Mouse (Mus musculus) E14TG2a.4 (cell line): ENCODE data around the gene BC049762.

Experiments used
- H3K27me3 ChIP-seq: 2 replicates; pipeline ENCODE4 v1.6.1; 2014; ENCODE audit warnings: low read length, control low read depth; ENCODE audit not compliant: insufficient read depth
- H3K36me3 ChIP-seq: 2 replicates; pipeline ENCODE4 v1.6.1; 2014; ENCODE audit warnings: low read length, control low read depth; ENCODE audit not compliant: insufficient read depth
- H3K4me1 ChIP-seq: replicated peaks from 2 replicates; pipeline ENCODE4 v1.6.1; 2014; ENCODE audit warnings: low read depth, low read length, control low read depth
- H3K4me3 ChIP-seq: replicated peaks from 2 replicates; pipeline ENCODE4 v1.5.1; 2014; ENCODE audit warnings: mild to moderate bottlenecking, low read length
- H3K9me3 ChIP-seq: 2 replicates; pipeline ENCODE4 v1.6.1; 2014; ENCODE audit warnings: low read length, control low read depth
- CTCF ChIP-seq: conservative IDR thresholded peaks from 2 replicates; pipeline ENCODE4 v1.5.1; 2014; ENCODE audit warnings: low read length
- NANOG ChIP-seq: IDR thresholded peaks from 2 replicates; pipeline ENCODE4 v1.6.1; 2014; ENCODE audit warnings: borderline replicate concordance, low read length, mixed read lengths
- POU5F1 ChIP-seq: IDR thresholded peaks from 2 replicates; pipeline ENCODE4 v1.6.1; 2014; ENCODE audit warnings: low read length, borderline replicate concordance

The BC049762 gene

GRCm38 (mm10) chr11:51290066-51290955, 27.5 kb upstream of the BC049762 start:
- no peaks in the 10 kb centered on the region for H3K36me3 ChIP-seq
- TF ChIP-seq NANOG = no peak
- TF ChIP-seq CTCF = no peak
- no peak for TF ChIP-seq POU5F1
- peaks cover 6% of the 10 kb centered on the region for H3K4me1 ChIP-seq
- H3K9me3 ChIP-seq = peaks cover 9% of the 10 kb centered on the region
- H3K27me3 ChIP-seq = peaks cover 52% of the 10 kb centered on the region
- peak overlapping the region; percentile 83 for H3K4me3 ChIP-seq

DNA sequence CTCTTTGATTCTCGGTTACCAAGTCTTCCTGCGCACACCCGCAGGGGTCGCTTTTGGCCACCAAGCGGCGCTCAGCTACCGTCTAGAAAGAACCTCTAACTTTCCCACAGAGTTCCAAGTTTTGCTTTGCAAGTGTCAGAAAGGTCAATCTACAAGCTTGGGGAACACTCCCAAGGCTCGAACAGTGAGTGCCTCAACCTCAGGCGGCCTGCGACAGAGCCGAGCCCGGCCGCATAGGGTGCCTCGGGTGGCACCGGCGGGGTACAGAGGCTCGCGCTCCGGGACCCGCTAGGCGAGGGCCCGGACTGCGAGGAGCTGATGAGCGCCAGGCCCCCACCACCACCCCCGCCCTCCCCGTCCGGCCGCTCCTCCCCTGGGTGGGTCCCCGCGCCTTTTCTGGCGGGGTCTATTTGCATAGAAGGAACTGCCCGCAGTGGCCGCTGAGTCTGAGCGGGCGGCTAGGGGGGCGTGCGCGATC, 26.8 kb upstream of the BC049762 start, which contains the start of gene Col23a1:
Col23a1 (plus strand) TSS at position 357 of the 478 bp plus-strand sequence.
- Histone ChIP-seq H3K36me3 (0 out of 2 replicates have a peak, but pooled peaks cover 2% of the 10 kb centered on the region), H3K9me3 (peaks cover 8% of the 10 kb centered on the region; the same call in 1 of the 2 replicates), H3K4me3 (peak within 1 kb of the TSS; percentile 83), H3K4me1 (peaks cover 6% of the 10 kb centered on the region), H3K27me3 (peaks cover 51% of the 10 kb centered on the region)
- no peak for TF ChIP-seq POU5F1
- no peak for TF ChIP-seq NANOG
- TF ChIP-seq CTCF = peak; percentile 97

DNA sequence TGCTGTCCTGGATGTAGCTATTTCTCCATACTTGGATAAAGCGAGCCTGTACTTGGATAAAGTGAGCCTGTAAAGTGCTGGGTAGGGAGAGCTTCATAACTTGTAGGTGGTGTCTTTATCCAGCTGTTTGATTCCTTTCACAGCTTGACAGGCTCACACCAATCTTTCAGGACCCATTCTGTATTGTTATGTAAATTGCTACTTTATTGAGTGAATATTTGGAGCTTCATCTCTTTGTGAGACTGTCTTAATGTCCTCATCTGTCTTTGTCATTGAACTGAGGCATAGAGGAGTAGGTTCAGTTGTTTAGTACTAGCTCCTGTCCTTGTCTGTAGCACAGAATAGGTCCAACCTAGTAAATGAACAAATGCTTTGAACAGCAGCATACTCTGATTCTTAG, 11.6 kb upstream of the BC049762 start:
- Histone ChIP-seq H3K27me3 (no peaks in the 10 kb centered on the region), H3K36me3 (peaks cover 89% of the 10 kb centered on the region), H3K4me1 (peaks cover 15% of the 10 kb centered on the region), H3K9me3 (no peaks in the 10 kb centered on the region), H3K4me3 (no peak overlapping the region)
- TF ChIP-seq POU5F1 (no peak), NANOG (peak; percentile 72; the same call in 1 of the 2 replicates)

GRCm38 (mm10) chr11:51265326-51265725, 2.5 kb upstream of the BC049762 start:
- H3K36me3 ChIP-seq = peaks cover 45% of the 10 kb centered on the region
- no peaks in the 10 kb centered on the region for H3K9me3 ChIP-seq
- TF ChIP-seq NANOG (no peak), CTCF (peak; percentile 41)
- peaks cover 4% of the 10 kb centered on the region for H3K27me3 ChIP-seq
- peaks cover 41% of the 10 kb centered on the region for H3K4me1 ChIP-seq
- H3K4me3 ChIP-seq = 0 out of 2 replicates have a peak overlapping the region, but pooled peaks have one; percentile 91

DNA sequence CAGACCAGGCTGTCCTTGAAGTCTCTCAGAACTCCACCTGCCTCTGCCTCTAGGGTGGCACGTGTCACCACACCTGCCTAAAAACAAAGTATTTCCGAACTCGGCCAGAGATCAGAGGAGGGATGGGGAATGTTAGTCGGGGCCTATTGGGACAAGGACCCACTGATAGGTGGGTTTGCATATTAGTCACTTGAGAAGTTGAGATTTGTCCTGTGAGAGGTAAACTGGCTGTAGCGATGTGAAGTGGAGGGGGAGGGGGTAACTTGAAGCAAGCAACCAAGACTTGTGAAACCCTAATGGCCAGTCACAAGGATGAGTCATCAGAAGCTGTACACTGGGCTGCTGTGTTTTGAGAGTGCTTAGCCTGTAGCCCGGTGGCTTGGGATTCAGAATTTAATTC, 1.5 kb upstream of the BC049762 start:
- peaks cover 10% of the 10 kb centered on the region for H3K27me3 ChIP-seq
- H3K4me3 ChIP-seq = peak overlapping the region; percentile 91
- H3K36me3 ChIP-seq = peaks cover 37% of the 10 kb centered on the region
- TF ChIP-seq NANOG (no peak), CTCF (no peak), POU5F1 (no peak)
- peaks cover 39% of the 10 kb centered on the region for H3K4me1 ChIP-seq
- no peaks in the 10 kb centered on the region for H3K9me3 ChIP-seq

DNA sequence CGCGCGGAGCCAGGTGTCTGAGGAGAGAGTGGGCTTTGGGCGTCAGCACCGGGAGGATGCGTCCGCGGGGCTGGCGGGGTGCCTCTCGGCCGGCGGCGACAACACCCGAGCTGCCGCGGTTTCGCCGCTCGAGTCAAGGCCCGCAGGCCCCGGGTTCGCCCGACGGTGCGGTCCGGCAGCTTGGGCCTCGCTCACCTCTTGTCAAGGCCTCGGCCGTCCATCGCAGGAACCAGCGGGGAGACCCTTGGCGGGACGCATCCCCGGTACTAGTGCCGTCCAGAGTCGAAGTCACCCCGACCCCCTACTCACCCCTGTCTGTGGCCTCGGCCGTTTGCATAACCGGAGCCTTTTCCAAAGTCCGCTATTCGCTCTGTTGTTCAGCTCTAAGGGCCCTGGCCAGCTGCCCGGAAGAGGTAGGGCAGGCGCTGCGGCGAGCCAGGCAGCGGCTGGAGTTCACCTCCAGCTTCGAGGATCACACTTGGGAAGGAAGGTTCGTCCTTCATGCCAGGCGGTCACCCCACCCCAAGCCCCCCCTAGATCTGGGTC, 513 bp upstream of the BC049762 start:
- no peak for TF ChIP-seq POU5F1
- no peak for TF ChIP-seq CTCF
- no peak for TF ChIP-seq NANOG
- H3K4me3 ChIP-seq = peak overlapping the region; percentile 91
- H3K27me3 ChIP-seq = peaks cover 14% of the 10 kb centered on the region
- H3K9me3 ChIP-seq = no peaks in the 10 kb centered on the region
- H3K36me3 ChIP-seq = peaks cover 28% of the 10 kb centered on the region
- peaks cover 37% of the 10 kb centered on the region for H3K4me1 ChIP-seq

GRCm38 (mm10) chr11:51261680-51262219, 1.1 kb downstream of the BC049762 start, which contains the start of gene Clk4:
Gene Clk4, plus strand, starts transcription at chr11:51261730.
- Histone ChIP-seq H3K9me3 (no peaks in the 10 kb centered on the region), H3K4me3 (peak within 1 kb of the TSS; percentile 91), H3K27me3 (peaks cover 15% of the 10 kb centered on the region), H3K36me3 (peaks cover 15% of the 10 kb centered on the region), H3K4me1 (peaks cover 36% of the 10 kb centered on the region)
- TF ChIP-seq POU5F1 = no peak
- TF ChIP-seq CTCF = no peak
- TF ChIP-seq NANOG = no peak

DNA sequence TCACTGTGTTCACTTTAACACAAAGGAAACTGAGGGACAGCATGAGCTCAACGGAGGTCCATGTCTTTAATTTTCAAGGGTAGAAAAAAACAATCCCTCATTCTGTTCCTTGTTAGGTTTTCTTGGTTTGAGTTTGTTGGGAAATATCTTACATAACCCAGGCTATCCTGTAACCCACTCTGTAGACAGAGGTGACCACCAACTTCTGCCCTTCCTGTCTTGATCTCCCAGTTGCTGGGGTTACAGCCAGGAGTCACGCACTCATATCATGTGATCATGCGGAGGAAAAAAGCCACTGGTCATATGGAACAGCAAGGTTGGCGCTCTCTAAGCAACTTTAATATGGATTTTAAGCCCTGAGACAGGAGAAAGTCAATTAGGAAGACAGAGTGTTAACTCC, 5.8 kb downstream of the BC049762 start:
- no peak overlapping the region for H3K4me3 ChIP-seq
- no peaks in the 10 kb centered on the region for H3K36me3 ChIP-seq
- H3K4me1 ChIP-seq = no peaks in the 10 kb centered on the region
- H3K9me3 ChIP-seq = no peaks in the 10 kb centered on the region
- no peak for TF ChIP-seq POU5F1
- TF ChIP-seq CTCF = no peak
- TF ChIP-seq NANOG = no peak
- peaks cover 17% of the 10 kb centered on the region for H3K27me3 ChIP-seq
